Mouse (Mus musculus) erythroblast, embryonic 14.5 days (primary cell): Measurements from ENCODE around the gene Klhl32.

Experiments used
- GATA1 ChIP-seq: IDR thresholded peaks from 2 replicates; pipeline ENCODE4 v1.6.1; 2012; ENCODE audit warnings: low read length, inconsistent platforms, mixed read lengths
- TAL1 ChIP-seq: IDR thresholded peaks from 3 replicates; pipeline ENCODE4 v1.6.1; 2012; ENCODE audit warnings: low read length, inconsistent platforms, mixed read lengths

- TF ChIP-seq TAL1 (no peak), GATA1 (no peak)
Observed at GRCm38 (mm10) chr4:24865691-24866090, 14.8 kb upstream of the Klhl32 start.
